Mouse (Mus musculus) liver, adult (tissue): Measurements from ENCODE around the gene Timm17a.

Experiments
- GATA4 ChIP-seq: IDR thresholded peaks from 2 replicates; pipeline ENCODE4 v1.6.1; 2014; ENCODE audit warnings: mild to moderate bottlenecking, low read length; ENCODE audit not compliant: insufficient replicate concordance

Timm17a gene

DNA sequence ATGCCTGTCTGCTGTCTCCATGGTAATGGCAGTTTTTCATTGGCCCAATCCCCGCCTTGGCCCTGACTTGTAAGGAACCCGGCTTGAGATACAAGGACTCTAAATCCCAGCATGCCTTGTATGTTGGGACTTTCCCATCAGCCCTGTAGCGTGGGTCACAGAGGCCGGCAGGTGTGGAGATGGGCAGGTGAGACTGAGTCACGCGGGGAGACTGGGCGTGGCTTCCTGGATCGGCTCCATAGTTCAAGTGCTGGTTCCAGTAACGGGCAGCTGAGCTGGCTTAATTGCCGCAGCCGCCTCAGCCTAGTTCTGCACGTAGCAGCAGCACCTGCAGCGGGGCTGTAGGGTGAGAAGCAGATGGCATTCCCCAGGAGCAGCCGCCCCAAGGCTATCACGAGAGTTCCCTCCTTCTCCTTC, 65.1 kb downstream of the Timm17a start:
- no peak for TF ChIP-seq GATA4
